Mouse (Mus musculus) CD4-positive helper T cell, adult 2 months (primary cell): ENCODE data around the gene Stx4a.
"Not testable (repeated sequence)": the region's sequence is repeated elsewhere in the genome, so short reads cannot be mapped to it uniquely, and the experiment has no call there.

ENCODE experiments used
- DNase-seq: peaks from one replicate; pipeline ENCODE4 v3.0.0-alpha.2; 2012; ENCODE audit warnings: low read depth, missing footprints, low spot score

Stx4a gene

DNA sequence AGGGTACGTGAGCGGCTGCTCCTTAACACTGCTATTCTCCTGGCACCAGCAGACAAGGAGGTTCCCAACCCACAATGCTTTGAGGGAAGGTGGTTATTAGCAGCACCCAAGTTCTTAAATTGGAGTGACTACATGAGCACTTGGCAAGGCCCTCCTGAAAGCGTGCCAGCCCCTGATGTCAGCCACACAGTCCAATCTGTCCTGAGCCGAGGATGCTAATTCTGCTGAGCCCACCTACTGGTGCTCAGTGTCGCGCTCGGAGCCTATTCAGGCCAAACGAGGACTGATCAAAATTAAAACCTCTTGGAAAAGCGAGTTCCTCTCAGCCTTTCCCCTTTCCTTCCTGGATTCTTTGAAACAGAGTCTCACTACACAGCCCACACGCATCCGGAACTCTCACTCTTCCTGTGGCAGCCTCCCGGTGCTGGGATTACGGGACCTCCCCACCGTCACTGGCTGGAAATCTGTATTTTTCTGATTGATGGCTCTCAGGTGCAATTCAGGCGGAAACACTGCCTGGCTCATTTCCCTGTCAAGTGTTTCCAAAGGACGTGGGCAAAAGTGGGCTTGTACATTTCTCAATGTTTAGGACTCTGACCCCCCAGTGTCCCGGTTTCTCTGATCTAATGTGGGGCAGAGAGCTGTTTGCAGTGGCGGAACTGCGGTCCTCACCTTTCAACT, 9.7 kb upstream of the Stx4a start:
- no peak for DNase-seq

DNA sequence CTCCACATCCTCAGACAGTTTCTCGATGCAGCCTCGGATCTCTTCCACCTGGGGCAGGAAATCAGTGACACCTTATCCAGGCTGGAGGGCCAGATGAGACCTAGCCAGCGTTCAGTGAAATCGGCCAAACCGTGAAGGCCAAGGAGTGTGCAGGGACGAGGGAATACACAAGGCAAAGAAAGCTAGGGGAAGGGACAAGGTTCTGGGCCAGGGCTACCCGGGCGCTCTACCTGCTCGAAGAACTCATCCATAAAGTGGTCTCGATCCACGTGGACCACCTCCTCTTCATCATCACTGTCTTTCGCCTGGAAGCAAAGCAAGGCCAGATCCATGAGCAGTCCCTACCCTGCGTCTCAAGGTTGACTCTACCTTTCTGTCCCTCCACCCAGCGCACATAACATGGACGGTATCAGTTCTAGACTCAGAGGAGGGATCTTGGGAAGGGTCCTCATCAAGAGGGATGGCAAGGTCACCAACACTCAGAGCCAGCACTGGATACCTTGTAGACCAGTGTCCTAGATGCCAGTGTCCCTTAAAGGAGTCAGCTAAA, 8.9 kb upstream of the Stx4a start:
- DNase-seq: no peak

DNA sequence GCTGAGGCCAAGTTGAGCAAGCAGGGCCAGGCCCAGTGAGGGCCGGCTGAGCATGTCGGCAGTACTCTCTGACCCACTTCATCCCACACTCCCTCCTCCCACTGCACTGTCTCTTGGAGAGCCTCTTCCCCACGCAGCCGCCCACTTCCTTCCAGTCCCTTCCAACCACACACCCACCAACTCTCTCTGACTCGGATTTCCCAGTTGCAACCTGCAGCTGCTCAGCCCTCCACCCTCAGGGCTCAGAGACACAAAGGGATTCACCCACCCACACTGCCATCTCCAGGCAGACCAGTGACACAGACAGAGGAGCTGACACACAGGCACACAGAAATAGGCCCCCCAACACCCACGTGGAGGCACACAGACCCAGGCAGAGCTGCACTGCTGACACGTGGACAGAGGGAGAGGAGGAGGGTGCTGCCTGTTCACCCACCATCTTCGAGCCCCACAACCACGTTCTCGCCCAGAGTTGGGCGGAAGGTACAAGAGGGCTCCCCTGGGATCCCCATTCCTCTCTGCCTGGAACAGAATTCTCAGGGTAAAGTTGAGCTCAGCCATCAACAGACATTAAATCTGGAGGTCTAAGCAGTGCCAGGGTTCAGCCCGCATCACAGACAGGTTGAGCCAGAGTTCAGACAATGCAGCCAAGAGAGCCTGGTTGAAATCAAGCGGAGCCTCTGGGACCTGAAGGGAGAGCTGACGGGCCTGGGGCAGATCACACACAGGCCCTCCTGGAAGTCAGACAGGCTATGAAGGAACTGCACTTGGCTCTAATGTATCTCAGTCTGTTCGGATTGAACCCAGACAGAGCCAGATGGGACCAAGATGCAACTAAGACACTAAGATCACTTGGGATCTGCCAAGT, 7.9 kb upstream of the Stx4a start:
- no peak for DNase-seq

DNA sequence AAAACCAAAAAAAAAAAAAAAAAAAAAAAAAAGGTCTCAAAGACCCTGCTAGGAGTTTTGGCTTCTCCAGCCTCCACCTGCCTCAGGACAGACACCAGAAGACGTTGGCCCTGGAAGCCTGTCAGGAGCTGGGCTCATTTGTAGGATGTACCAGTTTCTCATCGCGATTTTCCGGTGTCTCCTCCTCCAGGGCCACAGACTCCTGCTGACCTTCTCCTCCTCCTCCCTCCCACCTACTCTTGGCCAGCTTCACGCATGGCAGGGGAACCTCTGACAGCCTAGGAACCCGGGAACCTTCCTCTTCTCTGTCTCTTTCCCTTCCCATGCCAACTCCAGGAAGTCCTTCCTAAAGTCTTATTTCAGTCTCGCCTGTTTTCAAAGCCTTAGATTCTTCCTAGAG, 7.0 kb upstream of the Stx4a start:
- no peak for DNase-seq

DNA sequence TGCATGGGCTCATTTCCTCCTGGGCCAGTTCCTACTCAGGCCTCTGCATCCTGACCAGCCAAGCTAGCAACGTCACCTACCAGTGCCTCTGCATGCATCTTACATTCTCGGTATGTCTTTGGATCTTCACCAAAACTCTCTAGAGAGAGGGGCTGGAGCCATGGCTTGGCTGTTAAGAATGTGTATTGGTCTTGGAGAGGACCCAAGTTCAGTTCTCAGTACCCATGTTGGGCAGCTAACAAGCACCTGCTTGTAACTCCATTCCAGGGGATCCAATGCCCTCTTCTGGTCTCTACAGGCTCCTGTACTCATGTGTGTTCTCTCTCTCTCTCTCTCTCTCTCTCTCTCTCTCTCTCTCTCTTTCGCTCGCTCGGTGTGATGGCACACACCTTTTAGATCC, 6.3 kb upstream of the Stx4a start:
- no peak for DNase-seq

DNA sequence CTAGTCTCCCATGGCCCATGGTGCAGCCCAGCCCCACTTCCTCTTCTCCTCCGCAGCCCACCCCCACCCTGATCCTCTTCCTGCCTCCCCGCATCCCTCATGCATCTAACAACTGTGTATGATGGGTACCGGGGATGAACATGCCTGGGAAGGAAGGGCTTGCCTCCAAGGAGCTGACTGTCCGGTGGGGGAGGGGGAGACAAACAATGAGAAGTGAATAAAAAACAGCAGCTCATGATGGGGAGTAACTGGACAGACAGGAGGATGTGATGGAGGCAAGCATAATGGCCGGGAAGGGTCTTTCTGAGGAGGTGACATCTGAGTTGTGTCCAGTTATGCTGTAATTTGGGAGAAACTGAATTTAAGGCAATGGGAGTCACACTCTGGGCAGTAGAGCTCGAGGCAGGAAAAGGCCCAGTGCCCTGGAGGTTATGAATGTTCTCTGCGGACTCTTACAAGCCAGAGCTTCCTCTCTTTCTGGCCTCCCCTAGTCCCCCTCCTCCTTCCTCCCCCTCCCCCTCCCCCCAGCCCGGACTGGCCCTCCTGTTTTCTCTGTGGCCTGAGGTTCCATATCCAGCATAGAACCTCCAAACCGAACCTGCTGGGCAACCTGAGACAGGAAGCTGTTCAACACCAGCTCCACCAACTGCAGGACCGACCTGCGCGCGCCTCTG, 3.1 kb upstream of the Stx4a start:
- no peak for DNase-seq

DNA sequence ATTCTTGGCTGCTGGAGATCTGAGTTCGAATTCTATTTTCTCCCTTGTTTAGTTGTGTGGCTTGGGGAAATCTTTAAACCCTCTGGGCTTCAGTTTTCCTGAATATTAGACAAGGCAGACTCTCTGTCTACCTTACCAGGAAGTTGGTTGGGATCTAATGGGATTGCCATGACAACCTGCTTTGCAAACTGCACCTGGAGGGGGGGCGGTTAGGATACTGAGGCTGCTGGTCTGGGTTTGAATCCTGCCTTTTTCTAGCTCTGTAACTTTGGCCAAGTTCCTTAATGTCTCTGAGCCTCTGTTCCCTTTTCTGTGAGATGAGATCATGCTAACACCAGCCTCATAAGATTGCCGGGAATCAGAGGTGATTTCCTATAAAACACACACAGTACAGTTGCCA, 1.6 kb upstream of the Stx4a start:
- DNase-seq: no peak

DNA sequence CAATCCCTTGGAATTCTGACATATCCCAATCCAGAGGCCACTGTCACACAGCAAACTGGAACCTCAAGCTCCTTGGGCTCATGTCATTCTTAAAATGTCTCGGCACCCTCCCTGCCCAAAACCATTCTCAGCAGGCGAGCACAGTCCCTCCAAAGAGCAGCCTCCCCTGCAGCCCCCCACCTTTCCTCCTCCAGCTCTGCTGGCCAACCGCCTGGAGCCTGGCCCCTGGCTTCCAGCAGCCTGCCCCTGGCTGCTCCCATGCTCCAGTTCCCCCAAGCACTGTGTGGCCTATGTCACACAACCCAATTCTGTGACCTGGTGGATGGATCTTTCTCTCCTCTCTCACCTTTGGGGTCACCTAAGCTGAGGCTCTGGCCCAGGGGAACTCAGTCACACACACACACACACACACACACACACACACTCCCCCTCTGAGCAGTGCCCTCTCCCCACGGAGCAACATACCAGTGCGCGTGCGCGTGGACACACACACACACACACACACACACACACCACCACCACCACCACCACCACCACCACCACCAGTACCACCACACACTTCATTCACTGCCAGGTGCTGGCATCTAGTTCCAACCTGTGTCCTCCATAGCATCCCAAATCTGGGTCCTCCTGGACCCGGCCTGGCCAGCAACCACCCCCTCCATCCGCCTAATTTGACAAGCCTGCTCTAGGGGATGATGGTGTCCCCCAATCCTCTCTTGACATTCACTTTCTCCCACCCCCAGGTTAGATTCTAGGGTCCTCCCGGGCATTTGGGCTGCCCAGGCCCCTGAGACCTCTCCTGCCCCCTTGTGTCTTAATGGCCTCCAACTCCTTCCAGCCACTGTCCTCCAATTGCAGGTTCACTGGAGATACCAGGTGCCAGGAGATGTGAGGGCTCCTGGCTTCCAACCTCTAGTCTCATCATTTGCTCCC, 590 bp upstream of the Stx4a start:
- DNase-seq: no peak

DNA sequence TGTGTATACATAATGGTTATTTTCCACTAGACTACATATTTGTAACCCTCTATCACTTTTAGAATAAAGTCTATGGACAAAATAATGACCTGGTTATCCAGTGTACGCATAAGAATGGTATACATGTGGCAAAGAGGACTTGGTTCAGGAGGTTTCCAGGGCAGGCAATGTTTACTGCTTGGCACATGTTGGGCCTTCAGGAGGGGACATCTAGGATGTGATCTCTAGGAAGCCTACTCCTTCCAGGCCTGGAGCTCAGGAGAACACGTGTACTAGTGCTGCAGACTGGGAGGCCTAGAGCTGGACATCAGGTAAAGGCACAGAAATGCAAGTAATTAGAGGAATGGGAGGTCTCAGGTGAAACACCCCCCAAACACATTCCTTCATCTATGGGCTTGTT, 11.5 kb downstream of the Stx4a start:
- DNase-seq: no peak

DNA sequence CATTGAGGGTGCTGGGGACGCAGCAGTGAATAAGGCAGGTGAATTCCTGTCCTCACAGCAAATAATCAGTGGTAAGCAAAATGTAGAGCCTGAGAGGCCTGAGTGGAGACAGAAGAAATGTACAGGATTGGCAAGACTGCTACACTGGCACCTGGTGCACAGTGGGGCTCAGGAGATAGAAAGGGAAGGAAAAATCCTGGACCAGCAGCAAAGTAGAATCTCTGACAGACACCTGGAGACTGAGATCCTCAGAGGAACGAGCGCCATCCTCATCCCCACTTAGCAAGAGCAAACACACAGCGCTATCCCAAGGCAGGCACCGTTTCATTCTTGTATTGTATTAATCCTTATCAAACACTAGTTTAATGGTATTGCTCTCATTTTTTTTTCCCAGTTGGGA, 13.4 kb downstream of the Stx4a start:
- no peak for DNase-seq

DNA sequence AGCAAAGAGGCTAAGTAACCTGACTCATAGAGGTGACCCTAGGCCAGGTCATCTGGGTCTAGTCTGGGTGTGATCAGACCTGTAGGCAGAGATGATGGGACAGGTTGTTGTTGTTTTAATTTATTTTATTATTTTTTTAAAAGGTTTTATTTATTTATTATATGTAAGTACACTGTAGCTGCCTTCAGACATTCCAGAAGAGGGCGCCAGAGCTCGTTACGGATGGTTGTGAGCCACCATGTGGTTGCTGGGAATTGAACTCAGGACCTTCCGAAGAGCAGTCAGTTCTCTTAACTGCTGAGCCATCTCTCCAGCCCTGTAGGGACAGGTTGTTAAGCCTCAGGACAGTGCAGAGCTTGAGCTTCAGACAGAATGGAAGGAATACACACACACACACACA, 13.8 kb downstream of the Stx4a start:
- not testable (repeated sequence) for DNase-seq

DNA sequence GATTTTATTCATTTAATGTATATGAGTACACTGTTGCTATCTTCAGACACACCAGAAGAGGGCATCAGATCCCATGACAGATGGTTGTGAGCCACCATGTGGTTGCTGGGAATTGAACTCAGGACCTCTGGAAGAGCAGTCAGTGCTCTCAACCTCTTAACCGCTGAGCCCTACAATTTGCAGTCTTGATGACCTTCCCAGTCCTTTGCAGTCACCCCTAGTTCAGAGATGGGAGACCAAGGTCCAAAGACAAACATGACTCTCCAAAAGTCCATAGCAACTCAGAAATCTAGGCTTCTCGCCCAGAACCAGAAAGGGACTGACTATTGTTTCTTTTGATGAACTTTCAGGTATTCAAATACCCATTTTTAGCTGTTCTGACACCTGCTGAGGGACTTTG, 15.9 kb downstream of the Stx4a start:
- DNase-seq: not testable (repeated sequence)

DNA sequence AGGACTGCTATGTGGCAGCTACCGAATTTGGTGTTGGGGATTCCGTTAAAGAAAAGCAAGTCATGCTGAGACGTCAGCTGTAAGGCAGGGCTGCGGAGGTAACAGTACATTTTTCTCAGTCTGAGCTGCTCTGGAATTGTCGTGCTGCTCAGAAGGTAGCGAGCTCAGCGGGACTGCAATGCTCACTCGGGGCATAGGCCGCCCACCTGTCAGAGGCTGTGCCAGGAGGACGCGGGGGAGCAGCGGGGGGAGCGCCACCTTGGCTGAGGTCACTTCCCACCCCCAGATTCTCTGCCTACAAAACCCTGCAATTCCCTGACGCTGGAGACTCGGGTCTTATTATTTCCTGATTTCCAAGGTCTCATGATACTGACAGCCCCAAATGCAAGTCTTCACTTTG, 16.8 kb downstream of the Stx4a start:
- no peak for DNase-seq

DNA sequence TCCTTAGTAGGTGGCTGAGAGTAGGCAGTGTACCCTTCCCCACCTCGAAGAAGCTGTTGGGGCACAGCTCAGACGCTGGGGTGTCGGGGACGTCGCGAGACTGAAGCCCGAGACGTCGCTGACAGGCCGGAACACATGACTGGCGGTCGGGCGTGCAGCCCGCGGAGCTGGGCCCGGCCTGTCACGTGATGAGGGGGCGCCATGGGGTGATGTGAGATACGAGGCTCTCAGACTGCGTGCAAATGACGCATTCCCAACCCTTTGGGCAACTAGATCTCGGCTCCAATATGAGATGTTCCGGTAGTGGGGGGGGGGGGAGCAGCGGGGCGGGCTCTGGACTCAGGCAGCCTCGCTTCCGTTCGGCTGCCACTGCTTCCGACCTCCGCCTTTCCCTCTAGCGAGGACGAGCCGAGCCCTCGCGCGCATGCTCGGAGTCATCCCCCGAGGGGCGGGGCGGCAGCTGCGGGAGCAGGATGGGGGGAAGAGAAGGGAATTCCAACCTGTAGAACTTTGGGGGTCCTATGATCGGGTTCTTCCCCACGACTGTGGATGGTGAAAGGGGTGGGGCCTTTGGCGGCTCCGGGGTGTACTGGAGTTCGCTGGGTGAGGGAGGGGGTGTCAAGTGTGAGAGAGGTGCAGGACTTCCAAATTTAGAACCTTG, 17.4 kb downstream of the Stx4a start:
- peak; percentile 96 for DNase-seq

DNA sequence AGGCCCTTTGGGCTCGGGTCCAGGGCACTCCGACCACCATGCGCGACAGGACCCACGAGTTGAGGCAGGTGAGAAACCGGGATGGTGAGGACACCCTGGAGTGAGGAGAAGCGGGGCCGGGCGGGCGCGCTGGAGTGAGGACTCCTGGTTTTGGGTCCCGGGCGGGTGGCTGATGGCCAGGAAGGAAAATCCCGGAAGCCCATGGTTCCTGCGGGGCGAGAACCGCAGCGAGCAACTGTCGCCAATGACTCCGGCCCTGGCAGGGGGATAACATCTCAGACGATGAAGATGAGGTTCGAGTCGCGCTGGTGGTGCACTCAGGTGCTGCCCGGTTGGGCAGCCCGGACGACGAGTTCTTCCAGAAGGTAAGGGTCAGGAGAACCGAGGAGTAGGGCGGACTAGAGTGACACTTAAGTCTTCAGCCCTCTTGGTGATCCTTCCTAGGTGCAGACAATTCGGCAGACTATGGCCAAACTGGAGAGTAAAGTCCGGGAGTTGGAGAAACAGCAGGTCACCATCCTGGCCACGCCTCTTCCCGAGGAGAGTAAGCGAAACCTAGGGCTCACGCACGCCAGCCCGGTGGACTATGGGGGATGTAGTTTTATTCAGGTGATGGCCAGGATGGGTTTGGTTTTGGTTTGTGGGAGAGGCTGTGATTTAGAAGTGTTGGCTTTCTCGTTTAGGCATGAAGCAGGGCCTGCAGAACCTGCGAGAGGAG, 18.1 kb downstream of the Stx4a start:
- peak; percentile 87 for DNase-seq

DNA sequence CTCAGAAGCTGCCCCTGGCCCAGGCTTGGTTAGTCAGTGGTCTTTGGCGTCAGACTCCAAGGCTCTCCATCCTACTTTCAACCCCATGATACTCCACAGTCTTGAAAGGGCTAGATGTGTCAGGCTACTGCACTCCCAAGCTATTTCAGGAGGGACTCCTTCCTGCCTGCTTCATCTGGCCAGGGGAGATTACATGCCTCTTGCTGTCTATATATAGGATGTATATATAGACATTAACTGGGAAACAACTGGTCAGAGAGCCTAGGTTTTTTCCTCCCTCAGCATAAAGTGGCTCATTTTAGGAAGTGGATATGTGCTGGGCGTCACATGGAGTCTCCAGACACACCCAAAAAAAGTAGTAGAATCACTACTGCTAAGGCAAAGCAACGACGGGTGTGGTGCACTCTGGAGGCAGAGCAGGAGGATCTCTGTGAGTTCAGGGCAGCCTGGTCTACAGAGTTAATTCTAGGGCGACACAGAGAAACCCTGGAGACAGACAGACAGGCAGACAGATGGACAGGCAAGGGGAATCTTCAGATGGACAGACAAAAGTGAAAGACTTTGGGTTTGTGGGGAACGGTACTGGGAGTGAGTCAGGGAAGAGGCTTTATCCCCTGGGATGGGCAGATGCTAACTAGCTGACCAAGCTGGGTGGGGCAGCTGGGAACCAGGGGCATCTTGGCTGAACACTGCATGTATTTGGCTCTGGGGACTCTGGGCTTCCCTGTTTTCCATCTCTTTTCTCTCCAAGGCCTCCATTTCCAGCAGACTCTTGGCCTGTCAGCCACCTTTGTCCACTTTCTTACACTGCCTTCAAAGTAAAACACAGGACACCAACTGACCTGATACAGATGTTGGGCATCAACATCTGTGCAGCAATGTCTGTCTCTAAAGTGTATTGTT, 26.1 kb downstream of the Stx4a start:
- DNase-seq: no peak

DNA sequence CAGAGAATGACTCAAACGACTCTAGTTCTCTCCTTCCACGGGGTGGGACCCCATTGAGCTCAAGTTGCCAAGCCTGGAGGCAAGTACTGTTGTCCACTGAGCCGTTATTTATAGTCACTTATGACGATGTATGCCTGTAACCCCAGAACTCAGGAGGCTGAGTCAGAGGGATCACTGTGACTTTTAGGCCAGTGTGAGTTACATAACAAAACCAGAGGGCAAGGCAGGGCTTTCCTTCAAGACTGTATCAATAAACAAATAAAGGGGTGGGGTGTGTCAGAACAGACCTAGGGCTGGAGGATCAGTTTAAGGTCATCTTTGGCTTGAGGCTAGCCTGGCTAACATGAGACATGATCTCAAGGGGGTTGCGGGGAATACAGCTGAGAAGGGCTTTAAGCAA, 26.8 kb downstream of the Stx4a start:
- no peak for DNase-seq

DNA sequence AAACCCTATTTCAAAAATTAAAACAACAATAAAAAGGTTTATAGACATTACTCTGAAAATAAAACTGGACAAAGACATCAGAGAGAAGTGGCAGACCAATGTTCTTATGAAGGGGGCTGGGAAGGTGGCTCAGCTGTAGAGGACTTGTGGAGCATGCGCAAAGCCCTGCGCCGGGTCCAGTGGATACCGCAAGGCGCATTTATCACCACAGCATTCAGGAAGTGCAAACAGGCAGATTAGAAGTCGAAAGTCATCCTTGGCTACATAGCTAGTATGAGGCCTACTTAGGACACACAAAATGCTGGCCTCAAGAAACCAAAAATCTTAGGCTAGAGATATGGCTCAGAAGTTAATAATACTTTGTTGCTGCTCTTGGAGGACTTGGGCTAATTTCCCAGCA, 34.2 kb downstream of the Stx4a start:
- DNase-seq: no peak

DNA sequence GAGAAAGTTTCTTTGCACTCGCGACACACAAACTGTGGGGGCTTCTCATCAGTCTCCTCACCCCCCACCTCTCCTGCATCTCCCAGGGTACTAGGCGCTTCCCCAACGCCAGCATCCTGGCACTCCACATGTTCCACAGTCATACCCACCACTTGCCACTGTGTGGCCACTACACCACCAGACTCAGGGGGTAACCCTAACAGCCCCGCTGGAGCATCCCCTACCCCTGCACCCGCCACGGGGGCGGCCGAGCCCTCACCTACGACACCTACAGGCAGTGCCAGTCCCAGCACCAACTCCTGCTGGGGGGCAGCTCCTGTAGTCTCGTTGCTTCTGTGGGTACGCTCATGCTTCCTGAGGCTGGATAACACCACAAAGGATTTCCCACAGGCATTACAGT, 42.3 kb downstream of the Stx4a start:
- DNase-seq: no peak
